Mouse (Mus musculus): ENCODE measurements around the gene Phactr2.

DNA sequence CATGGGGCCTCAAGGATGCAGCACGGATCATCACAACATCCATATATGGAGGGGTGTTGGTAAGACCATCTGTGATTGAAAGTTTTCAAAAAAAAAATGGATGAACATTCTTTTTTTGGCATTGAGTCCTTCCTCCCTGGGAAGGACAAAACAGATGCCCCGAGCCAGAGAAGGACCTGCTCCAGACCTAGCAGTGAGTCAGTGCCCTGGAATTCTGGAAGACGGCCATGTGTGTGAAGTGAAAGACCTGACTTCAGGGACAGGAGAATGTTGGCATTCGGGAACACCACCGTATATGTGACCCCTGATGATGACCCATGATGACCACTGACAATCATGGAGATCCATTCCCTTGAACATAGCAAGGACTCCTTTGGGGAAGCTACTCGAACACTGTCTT, 15.5 kb upstream of the Phactr2 start:
- no peak for TF ChIP-seq CTCF (IDR thresholded peaks at IDR 0.05; ENCODE audit: low read depth, low read length)
- no peak for TF ChIP-seq TAL1 (conservative IDR thresholded peaks at IDR 0.05; ENCODE audit: low read depth, low read length)
- TF ChIP-seq GATA1 (IDR thresholded peaks at IDR 0.05; ENCODE audit: borderline replicate concordance, low read length) = no peak
- TF ChIP-seq GATA2 (IDR thresholded peaks at IDR 0.05; ENCODE audit: borderline replicate concordance, low read depth, low read length) = no peak
- TF ChIP-seq POLR2AphosphoS5 (IDR thresholded peaks at IDR 0.05; ENCODE audit: insufficient replicate concordance, low read depth, low read length) = no peak
